Mouse (Mus musculus) C2C12 (cell line): ENCODE data around the gene Ube2e2. TPM values are rescaled to one million over a fixed set of nuclear protein-coding genes. Genes with fewer than 3 reads are reported as not detected.

ENCODE experiments used
- H3K27me3 ChIP-seq: one replicate; pipeline ENCODE4 v1.6.1; 2011; ENCODE audit not compliant: control insufficient read depth, insufficient read depth, insufficient read length
- H3K36me3 ChIP-seq: one replicate; pipeline ENCODE4 v1.6.1; 2011; ENCODE audit not compliant: control insufficient read depth, insufficient read depth
- H3K4me3 ChIP-seq: one replicate; pipeline ENCODE4 v1.5.1; 2011; ENCODE audit warnings: mild to moderate bottlenecking, control low read depth; ENCODE audit not compliant: poor library complexity, insufficient read depth, severe bottlenecking
- H3K79me2 ChIP-seq: one replicate; pipeline ENCODE4 v1.6.1; 2011; ENCODE audit not compliant: control insufficient read depth, insufficient read depth
- H3K79me3 ChIP-seq: one replicate; pipeline ENCODE4 v1.6.1; 2011; ENCODE audit warnings: low read depth, control low read depth
- H3ac ChIP-seq: one replicate; pipeline ENCODE3; 2011; ENCODE audit warnings: low read depth; ENCODE audit not compliant: control insufficient read depth, insufficient read length
- CEBPB ChIP-seq: IDR thresholded peaks from one replicate; pipeline ENCODE4 v1.6.1; 2011; ENCODE audit warnings: low read depth, mild to moderate bottlenecking, control low read depth, moderate library complexity
- CTCF ChIP-seq: IDR thresholded peaks from one replicate; pipeline ENCODE4 v1.5.1; 2011; ENCODE audit not compliant: control insufficient read depth, insufficient read depth, insufficient read length
- FOSL1 ChIP-seq: IDR thresholded peaks from one replicate; pipeline ENCODE4 v1.8.0; 2011; ENCODE audit warnings: mild to moderate bottlenecking, low read length; ENCODE audit not compliant: poor library complexity, insufficient read depth, severe bottlenecking
- MAX ChIP-seq: IDR thresholded peaks from one replicate; pipeline ENCODE4 v1.6.1; 2011; ENCODE audit warnings: mild to moderate bottlenecking, control low read depth
- MYOD1 ChIP-seq: IDR thresholded peaks from one replicate; pipeline ENCODE4 v1.6.1; 2011; ENCODE audit warnings: low read depth; ENCODE audit not compliant: control insufficient read depth, insufficient read length
- MYOG ChIP-seq: IDR thresholded peaks from one replicate; pipeline ENCODE4 v1.6.1; 2011; ENCODE audit not compliant: control insufficient read depth, insufficient read length; ENCODE audit errors: extremely low read depth
- USF1 ChIP-seq: IDR thresholded peaks from one replicate; pipeline ENCODE4 v1.6.1; 2011; ENCODE audit warnings: low read depth, mild to moderate bottlenecking, control low read depth, moderate library complexity
- long read RNA-seq, 2 experiments: library from polyadenylated mRNA; unstranded; transcript quantifications; one replicate each; pipeline ENCODE4 v2.0.0; 2019 to 2020
- polyA plus RNA-seq: library from polyadenylated mRNA; unstranded; fragments of >200 nt; fragmentation: generic; extraction: Trizol; gene quantifications from one replicate; pipeline ENCODE4 v1.2.1, GENCODE M21; 2012; ENCODE audit warnings: missing spikeins

Ube2e2 gene
- polyA plus RNA-seq, result 26.1 TPM
- long read RNA-seq, experiment 1, partial matches to known transcripts, result 1 of 3 reads
- long read RNA-seq, experiment 1, other reads (novel, unspliced or antisense), result 2 of 3 reads
- long read RNA-seq, experiment 2, partial matches to known transcripts, result 0 of 3 reads
- long read RNA-seq, experiment 2, other reads (novel, unspliced or antisense), result 3 of 3 reads

DNA sequence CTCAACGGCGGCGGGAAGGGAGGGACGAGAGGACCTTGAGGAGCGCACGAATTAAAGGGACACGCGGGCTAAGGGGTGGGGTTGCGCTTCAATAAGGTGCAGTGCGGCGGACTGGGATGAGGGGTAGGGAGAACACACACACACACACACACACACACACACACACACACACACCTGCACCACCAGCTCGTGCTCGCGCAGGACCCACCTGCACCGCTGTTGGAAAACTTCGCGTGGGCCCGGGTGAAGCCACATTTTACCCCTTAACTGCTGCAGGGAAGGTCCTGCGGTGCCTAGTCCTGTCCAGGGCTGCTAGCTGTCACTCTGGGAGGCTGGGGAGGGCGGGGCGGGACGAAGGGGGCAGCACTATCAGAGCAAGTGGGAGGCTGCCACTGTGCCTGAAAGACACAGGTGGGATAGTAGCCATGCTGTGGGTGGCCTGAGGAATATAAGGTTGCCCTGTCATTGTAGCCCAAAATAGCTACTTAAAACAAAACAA is at the start of gene Ube2e2:
Gene Ube2e2, minus strand, starts transcription at position 321 of the 499 bp plus-strand sequence.
- Histone ChIP-seq H3K4me3 (peak within 1 kb of the TSS; percentile 60), H3K36me3 (no peaks in the 10 kb centered on the region), H3ac (peak within 1 kb of the TSS; percentile 14), H3K79me3 (peaks cover 9% of the 10 kb centered on the region), H3K27me3 (no peaks in the 10 kb centered on the region), H3K79me2 (peaks cover 14% of the 10 kb centered on the region)
- TF ChIP-seq CTCF, result no peak
- TF ChIP-seq MYOD1, result no peak
- no peak for TF ChIP-seq USF1
- no peak for TF ChIP-seq CEBPB
- TF ChIP-seq MYOG, result no peak
- TF ChIP-seq MAX, result no peak
- TF ChIP-seq FOSL1, result no peak

DNA sequence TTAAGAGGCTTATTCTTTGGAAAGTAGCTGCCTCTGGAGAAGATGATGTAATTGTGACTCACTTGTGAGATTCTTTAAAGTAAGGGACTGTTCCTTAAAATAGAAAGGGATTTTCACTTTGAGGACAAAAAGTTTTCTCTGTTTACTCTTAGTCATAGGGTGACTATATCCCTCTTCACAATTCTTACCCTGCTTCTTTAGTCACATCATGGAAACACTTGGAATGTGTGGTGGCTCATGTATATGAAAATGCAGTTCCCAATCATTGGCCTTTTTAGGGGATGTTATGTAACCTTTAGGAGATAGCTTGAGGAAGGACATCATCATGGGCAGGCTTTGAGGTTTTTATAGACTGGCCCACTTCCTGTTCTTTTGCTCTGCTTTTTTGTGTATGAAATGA is 46.0 kb upstream of the Ube2e2 start:
- TF ChIP-seq CEBPB (peak; percentile 34), MAX (peak; percentile 2), MYOG (no peak), FOSL1 (peak; percentile 62)
- H3K27me3 ChIP-seq, result no peaks in the 10 kb centered on the region
- H3K36me3 ChIP-seq, result no peaks in the 10 kb centered on the region
- no peaks in the 10 kb centered on the region for H3K79me3 ChIP-seq
- H3ac ChIP-seq, result no peak overlapping the region
- H3K79me2 ChIP-seq, result no peaks in the 10 kb centered on the region
- no peak overlapping the region for H3K4me3 ChIP-seq

GRCm38 (mm10) chr14:18903553-18903952 is 9.5 kb upstream of the Ube2e2 start:
- Histone ChIP-seq H3K36me3 (no peaks in the 10 kb centered on the region), H3K79me2 (no peaks in the 10 kb centered on the region), H3K4me3 (no peak overlapping the region), H3K79me3 (no peaks in the 10 kb centered on the region), H3K27me3 (no peaks in the 10 kb centered on the region), H3ac (no peak overlapping the region)
- TF ChIP-seq MYOG, result no peak
- no peak for TF ChIP-seq CTCF

GRCm38 (mm10) chr14:18893121-18893946 is 733 bp downstream of the Ube2e2 start:
- peak overlapping the region; percentile 60 for H3K4me3 ChIP-seq
- no peaks in the 10 kb centered on the region for H3K36me3 ChIP-seq
- H3K27me3 ChIP-seq, result no peaks in the 10 kb centered on the region
- peaks cover 9% of the 10 kb centered on the region for H3K79me3 ChIP-seq
- peak overlapping the region; percentile 14 for H3ac ChIP-seq
- TF ChIP-seq MYOG (no peak), MAX (no peak), MYOD1 (no peak), FOSL1 (no peak), CTCF (no peak), CEBPB (no peak), USF1 (no peak)
- peaks cover 14% of the 10 kb centered on the region for H3K79me2 ChIP-seq

GRCm38 (mm10) chr14:18889571-18889970 is 4.5 kb downstream of the Ube2e2 start:
- peaks cover 10% of the 10 kb centered on the region for H3K79me3 ChIP-seq
- H3K79me2 ChIP-seq, result peaks cover 14% of the 10 kb centered on the region
- H3K36me3 ChIP-seq, result no peaks in the 10 kb centered on the region
- TF ChIP-seq MAX (no peak), FOSL1 (no peak), CEBPB (no peak), CTCF (no peak), MYOG (no peak), MYOD1 (no peak), USF1 (no peak)
- no peak overlapping the region for H3K4me3 ChIP-seq
- no peaks in the 10 kb centered on the region for H3K27me3 ChIP-seq
- H3ac ChIP-seq, result no peak overlapping the region

- no peaks in the 10 kb centered on the region for H3K36me3 ChIP-seq
- H3K79me3 ChIP-seq, result peaks cover 6% of the 10 kb centered on the region
- no peak overlapping the region for H3ac ChIP-seq
- TF ChIP-seq MYOG, result no peak
- TF ChIP-seq MYOD1, result no peak
- TF ChIP-seq FOSL1, result no peak
- TF ChIP-seq CEBPB, result no peak
- no peak for TF ChIP-seq CTCF
- TF ChIP-seq MAX, result no peak
- TF ChIP-seq USF1, result no peak
- H3K27me3 ChIP-seq, result no peaks in the 10 kb centered on the region
- no peaks in the 10 kb centered on the region for H3K79me2 ChIP-seq
- no peak overlapping the region for H3K4me3 ChIP-seq
Measured at GRCm38 (mm10) chr14:18882493-18882892, 11.6 kb downstream of the Ube2e2 start.
